Comparison of ENCODE assay signal across 8 mouse cellular contexts in genomic region chr17:24151382-24151781, GRCm38 (mm10). TPM values are rescaled to one million over a fixed set of nuclear protein-coding genes. Genes with fewer than 3 reads are reported as not detected.
DNase-seq lines count a peak whose midpoint lies in the region; ATAC-seq lines count a peak whose summit lies in the region.

No protein-coding gene starts in this region.

- WGBS in lung, embryonic 15.5 days = 20% methylated on average over 7 of the region's 7 CpGs
- WGBS in forebrain, embryonic 12.5 days = 24% methylated on average over 7 of the region's 7 CpGs
- WGBS in limb, embryonic 13.5 days = 8% methylated on average over 7 of the region's 7 CpGs
- WGBS in neural tube, embryonic 15.5 days = 15% methylated on average over 7 of the region's 7 CpGs

- H3K4me3 ChIP-seq in lung, embryonic 15.5 days = peak overlapping the region; percentile 45
- H3K4me3 ChIP-seq in forebrain, embryonic 12.5 days (replicated peaks) = no peak overlapping the region
- peak overlapping the region; percentile 47 for H3K4me3 ChIP-seq in limb, embryonic 13.5 days
- peak overlapping the region; percentile 36 for H3K4me3 ChIP-seq in neural tube, embryonic 15.5 days (replicated peaks)

- no peaks in the 10 kb centered on the region for H3K9me3 ChIP-seq in lung, embryonic 15.5 days
- no peaks in the 10 kb centered on the region for H3K9me3 ChIP-seq in forebrain, embryonic 12.5 days
- H3K9me3 ChIP-seq in limb, embryonic 13.5 days = no peaks in the 10 kb centered on the region
- H3K9me3 ChIP-seq in neural tube, embryonic 15.5 days (replicated peaks) = no peaks in the 10 kb centered on the region

- H3K9ac ChIP-seq in lung, embryonic 15.5 days = peak overlapping the region; percentile 49; the same call in 1 of the 2 replicates
- no peak overlapping the region for H3K9ac ChIP-seq in forebrain, embryonic 12.5 days
- 0 out of 2 replicates have a peak overlapping the region, but pooled peaks have one; percentile 62 for H3K9ac ChIP-seq in limb, embryonic 13.5 days
- H3K9ac ChIP-seq in neural tube, embryonic 15.5 days (replicated peaks) = no peak overlapping the region

- peak overlapping the region; percentile 90 for H3K4me2 ChIP-seq in lung, embryonic 15.5 days
- H3K4me2 ChIP-seq in forebrain, embryonic 12.5 days = peak overlapping the region; percentile 57; the same call in 1 of the 2 replicates
- H3K4me2 ChIP-seq in limb, embryonic 13.5 days (replicated peaks) = peak overlapping the region; percentile 71
- H3K4me2 ChIP-seq in neural tube, embryonic 15.5 days = peak overlapping the region; percentile 73

- H3K36me3 ChIP-seq in lung, embryonic 15.5 days = no peaks in the 10 kb centered on the region
- peaks cover 8% of the 10 kb centered on the region; the same call in 1 of the 2 replicates for H3K36me3 ChIP-seq in forebrain, embryonic 12.5 days (replicated peaks)
- H3K36me3 ChIP-seq in limb, embryonic 13.5 days = peaks cover 7% of the 10 kb centered on the region
- peaks cover 10% of the 10 kb centered on the region for H3K36me3 ChIP-seq in neural tube, embryonic 15.5 days

- peaks cover 15% of the 10 kb centered on the region for H3K4me1 ChIP-seq in lung, embryonic 15.5 days
- H3K4me1 ChIP-seq in forebrain, embryonic 12.5 days = peaks cover 10% of the 10 kb centered on the region
- peaks cover 12% of the 10 kb centered on the region for H3K4me1 ChIP-seq in limb, embryonic 13.5 days
- H3K4me1 ChIP-seq in neural tube, embryonic 15.5 days = peaks cover 9% of the 10 kb centered on the region

- no peak overlapping the region for H3K27ac ChIP-seq in lung, embryonic 15.5 days
- H3K27ac ChIP-seq in forebrain, embryonic 12.5 days = no peak overlapping the region
- no peak overlapping the region for H3K27ac ChIP-seq in limb, embryonic 13.5 days
- no peak overlapping the region for H3K27ac ChIP-seq in neural tube, embryonic 15.5 days (replicated peaks)

- no peaks in the 10 kb centered on the region for H3K27me3 ChIP-seq in lung, embryonic 15.5 days
- H3K27me3 ChIP-seq in forebrain, embryonic 12.5 days = 0 out of 2 replicates have a peak, but pooled peaks cover 4% of the 10 kb centered on the region
- no peaks in the 10 kb centered on the region for H3K27me3 ChIP-seq in limb, embryonic 13.5 days
- H3K27me3 ChIP-seq in neural tube, embryonic 15.5 days (replicated peaks) = no peaks in the 10 kb centered on the region

- no peak for DNase-seq in lung, postnatal 10 days
- no peak for DNase-seq in gastrocnemius, postnatal 25 days
- no peak for DNase-seq in spleen, adult 12 weeks (ENCODE audit: low spot score)

- ATAC-seq in lung, embryonic 15.5 days (ENCODE audit: borderline replicate concordance, extremely low read depth, low FRiP score, low TSS enrichment) = no peak
- ATAC-seq in forebrain, embryonic 12.5 days (ENCODE audit: low FRiP score) = no peak
- ATAC-seq in limb, embryonic 13.5 days (ENCODE audit: low FRiP score, low read depth) = no peak
- no peak for ATAC-seq in neural tube, embryonic 15.5 days (ENCODE audit: low FRiP score)
- ATAC-seq in megakaryocyte, adult 5-6 weeks (ENCODE audit: poor library complexity, severe bottlenecking) = no peak

RNA-seq across cellular contexts. Expression of gene Pdpk1, which starts 0.7 kb away (rescaled TPM):
- polyA plus RNA-seq in lung, embryonic 15.5 days (2015; fragmentation: Nextera tagmentation; extraction: Ambion mirVana) = 30.3 and 34.5 TPM in 2 replicates
- 51.1 and 59.2 TPM in 2 replicates for polyA plus RNA-seq in forebrain, embryonic 12.5 days (2016; fragmentation: Nextera tagmentation; extraction: Ambion mirVana)
- polyA plus RNA-seq in limb, embryonic 13.5 days (2015; fragmentation: Nextera tagmentation; extraction: Ambion mirVana) = 37.9 and 38.2 TPM in 2 replicates
- polyA plus RNA-seq in neural tube, embryonic 15.5 days (2015; fragmentation: Nextera tagmentation; extraction: Ambion mirVana) = 63.9 and 68.9 TPM in 2 replicates
- 45.4 and 51.3 TPM in 2 replicates for total RNA-seq in megakaryocyte, adult 5-6 weeks (2015)
- 50.6 and 57.7 TPM in 2 replicates for total RNA-seq in megakaryocyte, adult 5-6 weeks (2017)
- 10 to 100 TPM; 35.2 to 38.6 TPM for total RNA-seq in gastrocnemius, postnatal 25 days (2021)

RNA-seq across cellular contexts. Expression of gene Amdhd2, which starts 12.2 kb away (rescaled TPM):
- polyA plus RNA-seq in lung, embryonic 15.5 days (2015; fragmentation: Nextera tagmentation; extraction: Ambion mirVana) = 33.2 and 34.5 TPM in 2 replicates
- polyA plus RNA-seq in forebrain, embryonic 12.5 days (2016; fragmentation: Nextera tagmentation; extraction: Ambion mirVana) = 31.1 and 32.6 TPM in 2 replicates
- polyA plus RNA-seq in limb, embryonic 13.5 days (2015; fragmentation: Nextera tagmentation; extraction: Ambion mirVana) = 36.9 and 38.1 TPM in 2 replicates
- polyA plus RNA-seq in neural tube, embryonic 15.5 days (2015; fragmentation: Nextera tagmentation; extraction: Ambion mirVana) = 35.7 and 37.8 TPM in 2 replicates
- 28.8 and 36.3 TPM in 2 replicates for total RNA-seq in megakaryocyte, adult 5-6 weeks (2015)
- 44.4 and 68.1 TPM in 2 replicates for total RNA-seq in megakaryocyte, adult 5-6 weeks (2017)
- total RNA-seq in gastrocnemius, postnatal 25 days (2021) = 1 to 10 TPM; 8.7 to 9.8 TPM

RNA-seq across cellular contexts. Expression of gene Atp6v0c, which starts 18.1 kb away (rescaled TPM):
- 447 and 455 TPM in 2 replicates for polyA plus RNA-seq in lung, embryonic 15.5 days (2015; fragmentation: Nextera tagmentation; extraction: Ambion mirVana)
- polyA plus RNA-seq in forebrain, embryonic 12.5 days (2016; fragmentation: Nextera tagmentation; extraction: Ambion mirVana) = 461 and 463 TPM in 2 replicates
- 446 and 468 TPM in 2 replicates for polyA plus RNA-seq in limb, embryonic 13.5 days (2015; fragmentation: Nextera tagmentation; extraction: Ambion mirVana)
- 1,457 and 1,659 TPM in 2 replicates for polyA plus RNA-seq in neural tube, embryonic 15.5 days (2015; fragmentation: Nextera tagmentation; extraction: Ambion mirVana)
- total RNA-seq in megakaryocyte, adult 5-6 weeks (2015) = 468 and 476 TPM in 2 replicates
- 175 and 180 TPM in 2 replicates for total RNA-seq in megakaryocyte, adult 5-6 weeks (2017)
- 100 to 1,000 TPM; 145 to 159 TPM for total RNA-seq in gastrocnemius, postnatal 25 days (2021)

RNA-seq across cellular contexts. Expression of gene Tbc1d24, which starts 54.0 kb away (rescaled TPM):
- 4.7 and 5.4 TPM in 2 replicates for polyA plus RNA-seq in lung, embryonic 15.5 days (2015; fragmentation: Nextera tagmentation; extraction: Ambion mirVana)
- 8.5 and 10.8 TPM in 2 replicates for polyA plus RNA-seq in forebrain, embryonic 12.5 days (2016; fragmentation: Nextera tagmentation; extraction: Ambion mirVana)
- 9.1 and 10.2 TPM in 2 replicates for polyA plus RNA-seq in limb, embryonic 13.5 days (2015; fragmentation: Nextera tagmentation; extraction: Ambion mirVana)
- polyA plus RNA-seq in neural tube, embryonic 15.5 days (2015; fragmentation: Nextera tagmentation; extraction: Ambion mirVana) = 21.0 and 24.0 TPM in 2 replicates
- total RNA-seq in megakaryocyte, adult 5-6 weeks (2015) = 5.5 and 11.8 TPM in 2 replicates
- total RNA-seq in megakaryocyte, adult 5-6 weeks (2017) = 4.0 and 4.6 TPM in 2 replicates
- 1 to 10 TPM; 4.1 to 4.6 TPM for total RNA-seq in gastrocnemius, postnatal 25 days (2021)

RNA-seq across cellular contexts. Expression of gene Ntn3, which starts 57.9 kb away (rescaled TPM):
- 6.1 and 6.7 TPM in 2 replicates for polyA plus RNA-seq in lung, embryonic 15.5 days (2015; fragmentation: Nextera tagmentation; extraction: Ambion mirVana)
- 4.3 and 5.2 TPM in 2 replicates for polyA plus RNA-seq in forebrain, embryonic 12.5 days (2016; fragmentation: Nextera tagmentation; extraction: Ambion mirVana)
- 14.5 and 14.9 TPM in 2 replicates for polyA plus RNA-seq in limb, embryonic 13.5 days (2015; fragmentation: Nextera tagmentation; extraction: Ambion mirVana)
- 5.9 and 6.0 TPM in 2 replicates for polyA plus RNA-seq in neural tube, embryonic 15.5 days (2015; fragmentation: Nextera tagmentation; extraction: Ambion mirVana)
- 0.11 TPM in 1 of 2 replicates, not detected in the other for total RNA-seq in megakaryocyte, adult 5-6 weeks (2015)
- total RNA-seq in megakaryocyte, adult 5-6 weeks (2017) = 0.08 TPM in 1 of 2 replicates, not detected in the other
- total RNA-seq in gastrocnemius, postnatal 25 days (2021) = under 1 TPM; 0.35 to 0.56 TPM

Comparison
In these comparisons a context has a peak if more than half of its experiments do, and no peak if none do; other contexts are left out.
1. H3K9ac ChIP-seq: peak in lung, embryonic 15.5 days (single experiment) and limb, embryonic 13.5 days (single experiment); none in forebrain, embryonic 12.5 days (single experiment) and neural tube, embryonic 15.5 days (single experiment).
2. Peak in every context shown above with its lines, with median percentiles within 50 percentile points of each other: H3K4me2 ChIP-seq.